Mouse (Mus musculus): Measurements from ENCODE around the gene Arhgef17. TPM values are rescaled to one million over a fixed set of nuclear protein-coding genes. Genes with fewer than 3 reads are reported as not detected.
A peak's percentile ranks its signal among the peaks of the same experiment; 100 is the strongest.

Gene Arhgef17
- polyA plus RNA-seq, 1 experiment, result 43.1 TPM

GRCm38 (mm10) chr7:100906029-100906789, 25.7 kb downstream of the Arhgef17 start:
- TF ChIP-seq POLR2A (IDR thresholded peaks at IDR 0.05; ENCODE audit: low read depth, low read length), result no peak
- no peak for TF ChIP-seq CTCF (IDR thresholded peaks at IDR 0.05; ENCODE audit: borderline replicate concordance, insufficient read depth, low read length)
- H3K4me3 ChIP-seq (ENCODE audit: insufficient read depth, low read length), result no peak overlapping the region
- H3K27ac ChIP-seq (ENCODE audit: insufficient read depth, low read length), result no peak overlapping the region

GRCm38 (mm10) chr7:100905037-100905436, 26.9 kb downstream of the Arhgef17 start:
- Histone ChIP-seq H3K27ac (ENCODE audit: insufficient read depth, low read length) (no peak overlapping the region), H3K4me3 (ENCODE audit: insufficient read depth, low read length) (no peak overlapping the region), H3K4me1 (ENCODE audit: control insufficient read depth, insufficient read depth, low read length) (peaks cover 6% of the 10 kb centered on the region; the same call in 1 of the 2 replicates)
- TF ChIP-seq CTCF (IDR thresholded peaks at IDR 0.05; ENCODE audit: borderline replicate concordance, insufficient read depth, low read length) (no peak), POLR2A (IDR thresholded peaks at IDR 0.05; ENCODE audit: low read depth, low read length) (no peak)

More at GRCm38 (mm10) chr7:100906029-100906789, 25.7 kb downstream of the Arhgef17 start:
- peaks cover 13% of the 10 kb centered on the region; the same call in 1 of the 2 replicates for H3K4me1 ChIP-seq (ENCODE audit: control insufficient read depth, insufficient read depth, low read length)

- no peak overlapping the region for H3K27ac ChIP-seq (ENCODE audit: insufficient read depth, low read length)
- H3K4me3 ChIP-seq (ENCODE audit: insufficient read depth, low read length), result no peak overlapping the region
- 0 out of 2 replicates have a peak, but pooled peaks cover 5% of the 10 kb centered on the region for H3K4me1 ChIP-seq (ENCODE audit: control insufficient read depth, insufficient read depth, low read length)
- no peak for TF ChIP-seq POLR2A (IDR thresholded peaks at IDR 0.05; ENCODE audit: low read depth, low read length)
- no peak for TF ChIP-seq CTCF (IDR thresholded peaks at IDR 0.05; ENCODE audit: borderline replicate concordance, insufficient read depth, low read length)
Measured at GRCm38 (mm10) chr7:100904612-100905011, 27.3 kb downstream of the Arhgef17 start.

- no peak overlapping the region for H3K4me3 ChIP-seq (ENCODE audit: insufficient read depth, low read length)
- TF ChIP-seq POLR2A (IDR thresholded peaks at IDR 0.05; ENCODE audit: low read depth, low read length) (no peak), CTCF (IDR thresholded peaks at IDR 0.05; ENCODE audit: borderline replicate concordance, insufficient read depth, low read length) (peak; percentile 38; the same call in 1 of the 2 replicates)
- H3K4me1 ChIP-seq (ENCODE audit: control insufficient read depth, insufficient read depth, low read length), result no peaks in the 10 kb centered on the region
- no peak overlapping the region for H3K27ac ChIP-seq (ENCODE audit: insufficient read depth, low read length)
Measured at GRCm38 (mm10) chr7:100902451-100903137, 29.3 kb downstream of the Arhgef17 start.

GRCm38 (mm10) chr7:100897828-100898227, 34.1 kb downstream of the Arhgef17 start:
- Histone ChIP-seq H3K4me3 (ENCODE audit: insufficient read depth, low read length) (no peak overlapping the region), H3K4me1 (ENCODE audit: control insufficient read depth, insufficient read depth, low read length) (0 out of 2 replicates have a peak, but pooled peaks cover 3% of the 10 kb centered on the region), H3K27ac (ENCODE audit: insufficient read depth, low read length) (no peak overlapping the region)
- no peak for TF ChIP-seq CTCF (IDR thresholded peaks at IDR 0.05; ENCODE audit: borderline replicate concordance, insufficient read depth, low read length)
- no peak for TF ChIP-seq POLR2A (IDR thresholded peaks at IDR 0.05; ENCODE audit: low read depth, low read length)

GRCm38 (mm10) chr7:100894833-100895226, 37.1 kb downstream of the Arhgef17 start:
- TF ChIP-seq POLR2A (IDR thresholded peaks at IDR 0.05; ENCODE audit: low read depth, low read length), result no peak
- TF ChIP-seq CTCF (IDR thresholded peaks at IDR 0.05; ENCODE audit: borderline replicate concordance, insufficient read depth, low read length), result no peak

GRCm38 (mm10) chr7:100894057-100894832, 37.7 kb downstream of the Arhgef17 start:
- H3K4me3 ChIP-seq (ENCODE audit: insufficient read depth, low read length), result peak overlapping the region; percentile 17
- 0 out of 2 replicates have a peak, but pooled peaks cover 3% of the 10 kb centered on the region for H3K4me1 ChIP-seq (ENCODE audit: control insufficient read depth, insufficient read depth, low read length)
- no peak for TF ChIP-seq CTCF (IDR thresholded peaks at IDR 0.05; ENCODE audit: borderline replicate concordance, insufficient read depth, low read length)
- TF ChIP-seq POLR2A (IDR thresholded peaks at IDR 0.05; ENCODE audit: low read depth, low read length), result no peak
- no peak overlapping the region for H3K27ac ChIP-seq (ENCODE audit: insufficient read depth, low read length)

More at GRCm38 (mm10) chr7:100894833-100895226, 37.1 kb downstream of the Arhgef17 start:
- H3K27ac ChIP-seq (ENCODE audit: insufficient read depth, low read length), result no peak overlapping the region
- peak overlapping the region; percentile 17 for H3K4me3 ChIP-seq (ENCODE audit: insufficient read depth, low read length)
- 0 out of 2 replicates have a peak, but pooled peaks cover 3% of the 10 kb centered on the region for H3K4me1 ChIP-seq (ENCODE audit: control insufficient read depth, insufficient read depth, low read length)

- Histone ChIP-seq H3K27ac (ENCODE audit: insufficient read depth, low read length) (no peak overlapping the region), H3K4me1 (ENCODE audit: control insufficient read depth, insufficient read depth, low read length) (0 out of 2 replicates have a peak, but pooled peaks cover 3% of the 10 kb centered on the region), H3K4me3 (ENCODE audit: insufficient read depth, low read length) (no peak overlapping the region)
- no peak for TF ChIP-seq POLR2A (IDR thresholded peaks at IDR 0.05; ENCODE audit: low read depth, low read length)
Measured at GRCm38 (mm10) chr7:100893249-100894056, 38.5 kb downstream of the Arhgef17 start.

GRCm38 (mm10) chr7:100886535-100886934, 45.4 kb downstream of the Arhgef17 start:
- TF ChIP-seq CTCF (IDR thresholded peaks at IDR 0.05; ENCODE audit: borderline replicate concordance, insufficient read depth, low read length), result peak; percentile 60; the same call in 1 of the 2 replicates
- TF ChIP-seq POLR2A (IDR thresholded peaks at IDR 0.05; ENCODE audit: low read depth, low read length), result no peak
- H3K4me3 ChIP-seq (ENCODE audit: insufficient read depth, low read length), result no peak overlapping the region
- H3K27ac ChIP-seq (ENCODE audit: insufficient read depth, low read length), result no peak overlapping the region
- no peaks in the 10 kb centered on the region for H3K4me1 ChIP-seq (ENCODE audit: control insufficient read depth, insufficient read depth, low read length)

All from embryonic fibroblast, embryonic 13.5 days (primary cell).